Mouse (Mus musculus) layer of hippocampus, adult 18-20 months (tissue): ENCODE results near the gene Cfap299. TPM values are rescaled to one million over a fixed set of nuclear protein-coding genes. Genes with fewer than 3 reads are reported as not detected.
A peak's percentile ranks its signal among the peaks of the same experiment; 100 is the strongest.
"Not testable (repeated sequence)": the region's sequence is repeated elsewhere in the genome, so short reads cannot be mapped to it uniquely, and the experiment has no call there.

ENCODE experiments used
- DNase-seq, 2 experiments: peaks; one replicate each; pipeline ENCODE4 v3.0.0; 2022; ENCODE audit warnings: low spot score in 2 of 2
- long read RNA-seq: library from polyadenylated mRNA; stranded (forward); transcript quantifications from one replicate; pipeline ENCODE4 v2.0.0, GENCODE M21; 2021
- total RNA-seq, 2 experiments: library from RNA; stranded (reverse); gene quantifications; 2 replicates each; pipeline ENCODE4 v1.2.3; 2021

The Cfap299 gene
- under 1 TPM; 0.41 to 0.89 TPM for total RNA-seq
- long read RNA-seq, partial matches to known transcripts: 0 of 3 reads
- long read RNA-seq, other reads (novel, unspliced or antisense): 3 of 3 reads

GRCm38 (mm10) chr5:98328848-98329624, at the start of gene Cfap299:
Gene Cfap299 (plus strand): TSS chr5:98329304.
- DNase-seq: peak; percentile 70 to 93

- DNase-seq: no peak
Observed at GRCm38 (mm10) chr5:98281993-98282392, 47.1 kb upstream of the Cfap299 start.

- no peak for DNase-seq
Observed at GRCm38 (mm10) chr5:98283696-98284478, 45.2 kb upstream of the Cfap299 start.

- no peak for DNase-seq
Observed at GRCm38 (mm10) chr5:98290642-98291041, 38.5 kb upstream of the Cfap299 start.

- no peak for DNase-seq
Observed at GRCm38 (mm10) chr5:98292388-98293048, 36.6 kb upstream of the Cfap299 start.

GRCm38 (mm10) chr5:98293049-98293715, 35.9 kb upstream of the Cfap299 start:
- no peak for DNase-seq

GRCm38 (mm10) chr5:98300079-98300478, 29.0 kb upstream of the Cfap299 start:
- DNase-seq: no peak

- no peak for DNase-seq
Observed at GRCm38 (mm10) chr5:98305673-98306072, 23.4 kb upstream of the Cfap299 start.

- DNase-seq: no peak
Observed at GRCm38 (mm10) chr5:98306528-98306927, 22.6 kb upstream of the Cfap299 start.

GRCm38 (mm10) chr5:98326625-98327024, 2.5 kb upstream of the Cfap299 start:
- DNase-seq: no peak

- not testable (repeated sequence) for DNase-seq
Observed at GRCm38 (mm10) chr5:98343751-98344150, 14.6 kb downstream of the Cfap299 start.

- peak in 1 of 2 experiments; percentile 17 for DNase-seq
Observed at GRCm38 (mm10) chr5:98344581-98344980, 15.5 kb downstream of the Cfap299 start.

GRCm38 (mm10) chr5:98346067-98346466, 17.0 kb downstream of the Cfap299 start:
- DNase-seq: peak in 1 of 2 experiments; percentile 9

GRCm38 (mm10) chr5:98348605-98349004, 19.5 kb downstream of the Cfap299 start:
- peak; percentile 54 to 81 for DNase-seq

GRCm38 (mm10) chr5:98359912-98360311, 30.8 kb downstream of the Cfap299 start:
- DNase-seq: no peak

GRCm38 (mm10) chr5:98360792-98361419, 31.8 kb downstream of the Cfap299 start:
- no peak for DNase-seq

GRCm38 (mm10) chr5:98363428-98363827, 34.3 kb downstream of the Cfap299 start:
- DNase-seq: no peak

GRCm38 (mm10) chr5:98365340-98365739, 36.2 kb downstream of the Cfap299 start:
- DNase-seq: no peak

- no peak for DNase-seq
Observed at GRCm38 (mm10) chr5:98368822-98369221, 39.7 kb downstream of the Cfap299 start.

- peak in 1 of 2 experiments; percentile 5 for DNase-seq
Observed at GRCm38 (mm10) chr5:98369426-98369825, 40.3 kb downstream of the Cfap299 start.
